Comparison of ENCODE assay signal across 8 mouse cellular contexts in the genomic region with DNA sequence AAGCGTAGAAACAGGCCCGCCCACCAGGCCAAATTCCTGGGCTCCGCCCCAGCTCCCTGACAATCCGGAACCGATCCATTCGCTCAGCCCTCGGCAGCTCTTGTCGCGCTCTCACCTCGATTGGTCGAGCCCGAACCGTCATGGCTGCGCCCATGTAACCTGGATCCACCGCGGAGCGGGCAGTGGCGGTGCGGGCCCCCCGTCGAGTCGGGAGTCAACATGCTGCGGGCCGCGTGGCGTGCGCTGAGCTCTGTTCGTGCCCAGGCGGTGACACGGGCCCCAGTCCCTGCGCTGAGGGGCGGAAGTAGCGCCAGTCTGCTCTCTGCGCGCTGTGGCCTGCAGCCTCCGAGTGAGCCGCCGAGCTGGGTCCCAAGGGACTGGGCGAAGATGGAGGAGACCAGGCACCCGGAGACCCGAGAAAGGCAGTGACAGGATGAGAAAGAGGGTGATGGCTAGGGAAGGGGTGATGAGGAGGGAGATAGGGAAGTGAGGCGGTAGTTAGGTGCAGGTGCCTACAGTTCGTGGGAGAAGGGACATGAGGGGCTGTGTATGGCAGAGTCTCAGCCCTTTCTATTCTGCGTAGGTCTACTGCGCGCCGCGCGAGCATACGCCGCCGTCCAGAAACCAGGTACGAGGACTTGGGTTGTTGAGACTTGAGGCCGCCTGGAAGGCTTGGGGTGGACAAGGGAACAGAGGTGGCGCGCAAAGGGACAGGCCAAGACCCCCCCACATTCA. TPM values are rescaled to one million over a fixed set of nuclear protein-coding genes. Genes with fewer than 3 reads are reported as not detected.
A peak's percentile ranks its signal among the peaks of the same experiment; 100 is the strongest.
DNase-seq lines count a peak whose midpoint lies in the region; ATAC-seq and TF ChIP-seq lines count a peak whose summit lies in the region.

Gene Mrps15 (plus strand): TSS at position 75 of the 735 bp plus-strand sequence.

- no peaks in the 10 kb centered on the region for H3K27me3 ChIP-seq in hindbrain, embryonic 15.5 days
- H3K27me3 ChIP-seq in megakaryocyte, embryonic 14.5 days (replicated peaks): peaks cover 6% of the 10 kb centered on the region

- peak within 1 kb of the TSS; percentile 59 for H3K4me3 ChIP-seq in hindbrain, embryonic 15.5 days
- H3K4me3 ChIP-seq in left cerebral cortex, adult 2 months: peak within 1 kb of the TSS; percentile 85
- H3K4me3 ChIP-seq in megakaryocyte, embryonic 14.5 days (replicated peaks): peak within 1 kb of the TSS; percentile 100

- peak within 1 kb of the TSS; percentile 82 for H3K4me2 ChIP-seq in hindbrain, embryonic 15.5 days

- whole genome bisulfite sequencing in hindbrain, embryonic 15.5 days: under 1% methylated on average over 56 of the region's 56 CpGs

- ATAC-seq in hindbrain, embryonic 15.5 days (ENCODE audit: low FRiP score, low read depth): peak; percentile 97

- H3K9ac ChIP-seq in hindbrain, embryonic 15.5 days: peak within 1 kb of the TSS; percentile 73

- intact Hi-C loops in left cerebral cortex, adult 2 months (cut with DNase I): loop anchor here (5.0 kb wide), 1 partner anchor 1185 kb away; the partner anchor contains the start of gene Maneal

- H3K36me3 ChIP-seq in hindbrain, embryonic 15.5 days: peaks cover 21% of the 10 kb centered on the region
- H3K36me3 ChIP-seq in megakaryocyte, embryonic 14.5 days (replicated peaks; ENCODE audit: low read length): peaks cover 34% of the 10 kb centered on the region

- no peaks in the 10 kb centered on the region for H3K9me3 ChIP-seq in hindbrain, embryonic 15.5 days
- no peaks in the 10 kb centered on the region for H3K9me3 ChIP-seq in megakaryocyte, embryonic 14.5 days

- no peak for TF ChIP-seq CTCF in left cerebral cortex, adult 2 months (IDR thresholded peaks at IDR 0.05)

- DNase-seq in WW6 (ENCODE audit: low read depth, low spot score): peak; percentile 88
- DNase-seq in cerebellum, postnatal 36 days: peak; percentile 81 to 86
- peak; percentile 84 to 85 for DNase-seq in frontal cortex, postnatal 36 days (ENCODE audit: low spot score in 2 of 2)
- DNase-seq in left cerebral cortex, adult 2 months (ENCODE audit: extremely low spot score in 1 of 2, low spot score in 2 of 2): peak; percentile 80 to 86
- DNase-seq in right cerebral cortex, postnatal 10 days (ENCODE audit: low spot score in 2 of 2): peak; percentile 93
- peak; percentile 75 for DNase-seq in urinary bladder, postnatal 25 days (ENCODE audit: low spot score)

- peaks cover 16% of the 10 kb centered on the region for H3K4me1 ChIP-seq in hindbrain, embryonic 15.5 days (replicated peaks)
- peaks cover 21% of the 10 kb centered on the region for H3K4me1 ChIP-seq in megakaryocyte, embryonic 14.5 days

- H3K27ac ChIP-seq in hindbrain, embryonic 15.5 days (replicated peaks): peak within 1 kb of the TSS; percentile 78
- H3K27ac ChIP-seq in left cerebral cortex, adult 2 months: peak within 1 kb of the TSS; percentile 70

RNA-seq across cellular contexts. Expression of gene Mrps15, which starts in this region (rescaled TPM):
- polyA plus RNA-seq in hindbrain, embryonic 15.5 days (2015; fragmentation: Nextera tagmentation; extraction: Ambion mirVana): 123 and 129 TPM in 2 replicates
- 10 to 100 TPM; 44.6 to 49.0 TPM for total RNA-seq in left cerebral cortex, adult 2 months (2021)
- 107 and 153 TPM in 2 replicates for polyA plus RNA-seq in megakaryocyte, embryonic 14.5 days (2012; ENCODE audit: insufficient read depth, low replicate concordance)

Comparison
In these comparisons a context has a peak if more than half of its experiments do, and no peak if none do; other contexts are left out.
1. Peak in every context shown above with its lines: DNase-seq, ATAC-seq, H3K4me3 ChIP-seq and H3K27ac ChIP-seq.